Mouse (Mus musculus) G1E (cell line): ENCODE measurements around the gene Gm20683.

Experiments used
- CTCF ChIP-seq: IDR thresholded peaks from 2 replicates; pipeline ENCODE4 v1.5.1; 2012; ENCODE audit warnings: low read depth, low read length, inconsistent platforms, mixed read lengths
- GATA1 ChIP-seq: IDR thresholded peaks from 2 replicates; pipeline ENCODE4 v1.6.1; 2012; ENCODE audit warnings: borderline replicate concordance, low read length, inconsistent platforms, mixed read lengths
- POLR2AphosphoS5 ChIP-seq: IDR thresholded peaks from 2 replicates; pipeline ENCODE4 v1.6.1; 2012; ENCODE audit warnings: low read depth, low read length, inconsistent platforms; ENCODE audit not compliant: insufficient replicate concordance
- TAL1 ChIP-seq: conservative IDR thresholded peaks from 2 replicates; pipeline ENCODE4 v1.6.1; 2012; ENCODE audit warnings: low read depth, low read length, inconsistent platforms, mixed read lengths

DNA sequence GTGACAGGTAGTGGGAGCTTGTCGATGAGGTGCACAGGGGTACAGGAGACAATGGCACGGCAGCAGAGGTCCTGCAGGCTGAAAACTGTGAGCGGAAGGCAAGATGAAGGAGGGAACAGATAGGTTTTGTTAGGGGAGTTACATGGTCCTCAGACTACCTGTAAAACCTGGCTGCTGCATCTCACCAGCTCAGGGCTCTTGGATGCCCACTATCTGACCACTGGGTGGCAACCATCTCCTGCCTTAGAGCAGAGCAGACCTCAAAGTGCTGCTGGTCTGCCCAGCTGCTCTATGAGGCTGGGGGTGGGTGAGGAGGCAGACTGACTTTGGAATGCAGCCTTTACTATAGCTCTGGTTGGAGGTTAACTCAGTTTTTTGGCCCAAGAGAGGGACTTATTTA, 42.3 kb upstream of the Gm20683 start:
- no peak for TF ChIP-seq CTCF
- TF ChIP-seq GATA1: no peak
- TF ChIP-seq POLR2AphosphoS5: no peak
- TF ChIP-seq TAL1: no peak
